Mouse (Mus musculus) CH12.LX (cell line): ENCODE results near the gene Inpp4b.

Source experiments
- BHLHE40 ChIP-seq: IDR thresholded peaks from 2 replicates; pipeline ENCODE4 v1.6.1; 2011; ENCODE audit warnings: mild to moderate bottlenecking, low read depth, low read length, improper control_type of control experiment
- JUND ChIP-seq: conservative IDR thresholded peaks from 2 replicates; pipeline ENCODE4 v1.6.1; 2011; ENCODE audit warnings: low read depth, low read length, improper control_type of control experiment
- NRF1 ChIP-seq: IDR thresholded peaks from 2 replicates; pipeline ENCODE4 v1.6.1; 2014; ENCODE audit warnings: low read depth, mild to moderate bottlenecking, inconsistent platforms, low read length, improper control_type of control experiment, moderate library complexity
- POLR2A ChIP-seq: IDR thresholded peaks from 2 replicates; pipeline ENCODE4 v1.6.1; 2011; ENCODE audit warnings: low read depth, mild to moderate bottlenecking, improper control_type of control experiment, low read length
- POLR2AphosphoS2 ChIP-seq: IDR thresholded peaks from 2 replicates; pipeline ENCODE4 v1.6.1; 2011; ENCODE audit warnings: low read depth, low read length, improper control_type of control experiment

DNA sequence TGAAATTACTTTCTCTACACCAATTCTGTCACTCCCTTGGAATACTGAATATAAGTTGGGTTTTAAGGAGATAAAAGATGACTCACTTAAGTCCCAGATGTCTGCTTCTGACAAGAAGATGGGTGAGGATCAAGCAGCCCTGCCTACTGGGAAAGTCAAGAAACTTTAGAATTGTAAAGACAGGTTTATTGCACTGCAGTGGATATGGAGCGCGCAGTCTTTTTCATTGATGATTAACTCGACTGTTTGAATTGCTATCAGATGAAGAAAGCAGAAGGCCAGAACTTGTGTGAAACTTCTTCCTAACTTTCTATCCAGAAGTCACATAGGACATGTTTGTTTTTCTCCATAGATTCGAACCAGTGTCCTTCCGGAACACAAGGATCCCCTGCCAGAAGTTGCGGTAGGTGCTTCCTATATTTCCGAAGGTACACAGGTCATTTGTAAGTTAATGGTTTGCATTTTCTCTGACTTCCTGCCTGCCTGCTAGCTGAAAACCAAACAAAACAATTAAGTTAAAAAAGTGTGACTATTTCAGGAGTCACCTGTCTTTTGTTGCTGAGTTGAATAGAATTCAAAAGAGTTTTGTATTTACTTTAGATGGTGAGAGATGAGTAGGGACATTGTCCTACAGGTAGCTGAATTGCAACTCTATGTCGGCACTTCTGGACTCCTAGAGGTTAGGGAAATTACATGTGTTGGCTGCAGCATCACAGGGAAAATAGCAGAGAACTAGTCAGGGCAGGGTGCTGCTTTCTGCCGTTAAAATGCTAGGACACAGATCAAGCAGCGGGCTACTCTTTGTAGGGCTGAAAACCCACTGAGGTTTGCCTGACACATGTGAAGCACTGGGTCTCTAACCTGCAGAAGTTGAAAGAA, 502.0 kb downstream of the Inpp4b start:
- no peak for TF ChIP-seq BHLHE40
- TF ChIP-seq POLR2AphosphoS2, result no peak
- no peak for TF ChIP-seq NRF1
- TF ChIP-seq POLR2A, result no peak
- no peak for TF ChIP-seq JUND
